Mouse (Mus musculus) layer of hippocampus, postnatal 14 days (tissue): ENCODE data around the gene Adamts2. TPM values are rescaled to one million over a fixed set of nuclear protein-coding genes. Genes with fewer than 3 reads are reported as not detected.

Experiments
- DNase-seq, 2 experiments: peaks; one replicate each; pipeline ENCODE4 v3.0.0; 2021 to 2022; ENCODE audit warnings: low spot score in 2 of 2, mixed read lengths in 1 of 2
- long read RNA-seq, 2 experiments: library from polyadenylated mRNA; stranded (forward); transcript quantifications; one replicate each; pipeline ENCODE4 v2.0.0; 2021
- total RNA-seq, 2 experiments: library from RNA; stranded (reverse); gene quantifications; 2 replicates each; pipeline ENCODE4 v1.2.3; 2021

Adamts2 gene
- total RNA-seq: 1 to 10 TPM; 6.3 to 8.3 TPM
- long read RNA-seq, experiment 1, partial matches to known transcripts: 1 of 3 reads
- long read RNA-seq, experiment 1, other reads (novel, unspliced or antisense): 2 of 3 reads
- long read RNA-seq, experiment 2, full-length matches to known transcripts: 1 of 2 reads
- long read RNA-seq, experiment 2, partial matches to known transcripts: 1 of 2 reads
- long read RNA-seq, experiment 2, other reads (novel, unspliced or antisense): 0 of 2 reads

GRCm38 (mm10) chr11:50601641-50602355 lies at the start of gene Adamts2:
Adamts2 (plus strand) TSS chr11:50602084.
- DNase-seq: no peak

- DNase-seq: no peak
Measured at GRCm38 (mm10) chr11:50557064-50557463, 44.8 kb upstream of the Adamts2 start.

GRCm38 (mm10) chr11:50559108-50559507 lies 42.8 kb upstream of the Adamts2 start:
- DNase-seq: no peak

- no peak for DNase-seq
Measured at GRCm38 (mm10) chr11:50565466-50566211, 36.2 kb upstream of the Adamts2 start.

- DNase-seq: no peak
Measured at GRCm38 (mm10) chr11:50571448-50571847, 30.4 kb upstream of the Adamts2 start.

- no peak for DNase-seq
Measured at GRCm38 (mm10) chr11:50576521-50576920, 25.4 kb upstream of the Adamts2 start.

- peak in 1 of 2 experiments; percentile 37 for DNase-seq
Measured at GRCm38 (mm10) chr11:50587026-50587425, 14.9 kb upstream of the Adamts2 start.

GRCm38 (mm10) chr11:50587787-50588186 lies 14.1 kb upstream of the Adamts2 start:
- DNase-seq: peak; percentile 41 to 43

GRCm38 (mm10) chr11:50589060-50589459 lies 12.8 kb upstream of the Adamts2 start:
- peak in 1 of 2 experiments; percentile 33 for DNase-seq

- DNase-seq: no peak
Measured at GRCm38 (mm10) chr11:50591053-50591452, 10.8 kb upstream of the Adamts2 start.

- DNase-seq: no peak
Measured at GRCm38 (mm10) chr11:50592892-50593553, 8.9 kb upstream of the Adamts2 start.

- DNase-seq: no peak
Measured at GRCm38 (mm10) chr11:50596571-50596970, 5.3 kb upstream of the Adamts2 start.

GRCm38 (mm10) chr11:50599156-50599555 lies 2.7 kb upstream of the Adamts2 start:
- DNase-seq: no peak

- no peak for DNase-seq
Measured at GRCm38 (mm10) chr11:50602356-50603081, 635 bp downstream of the Adamts2 start.

- no peak for DNase-seq
Measured at GRCm38 (mm10) chr11:50603082-50603910, 1.4 kb downstream of the Adamts2 start.

- no peak for DNase-seq
Measured at GRCm38 (mm10) chr11:50604371-50604770, 2.5 kb downstream of the Adamts2 start.

- DNase-seq: no peak
Measured at GRCm38 (mm10) chr11:50611181-50611580, 9.3 kb downstream of the Adamts2 start.

- DNase-seq: no peak
Measured at GRCm38 (mm10) chr11:50617015-50617543, 15.2 kb downstream of the Adamts2 start.

GRCm38 (mm10) chr11:50620926-50621325 lies 19.0 kb downstream of the Adamts2 start:
- no peak for DNase-seq

GRCm38 (mm10) chr11:50621364-50621763 lies 19.5 kb downstream of the Adamts2 start:
- DNase-seq: no peak
